Comparison of ENCODE assay signal across 6 mouse cellular contexts in genomic region chr11:89041073-89041472, GRCm38 (mm10). TPM values are rescaled to one million over a fixed set of nuclear protein-coding genes. Genes with fewer than 3 reads are reported as not detected.
"Had no signal": no experiment of that assay in that cellular context is flagged by ENCODE, and none has a peak within 500 bp of the region (broad histone marks: within the 10 kb centered on the region; RNA-seq: fewer than 3 reads in every experiment).

No protein-coding gene starts in this region.

RNA-seq across cellular contexts. Expression of gene Gm525, which starts 32.6 kb away (rescaled TPM):
- total RNA-seq: neutrophil, adult 5-6 weeks had no signal
- polyA plus RNA-seq: neural tube, embryonic 13.5 days; neural tube, embryonic 14.5 days; neural tube, embryonic 15.5 days; small intestine, adult 2 months; spleen, adult 2 months had no signal
